Mouse (Mus musculus): ENCODE data around the gene Nisch. TPM values are rescaled to one million over a fixed set of nuclear protein-coding genes. Genes with fewer than 3 reads are reported as not detected.

The Nisch gene
- polyA plus RNA-seq, 1 experiment from 2014 or later = 401 TPM

- Histone ChIP-seq H3K4me1 (peaks cover 5% of the 10 kb centered on the region; the same call in 1 of the 2 replicates), H3K4me3 (no peak overlapping the region), H3K9me3 (no peaks in the 10 kb centered on the region), H3K27ac (no peak overlapping the region), H3K27me3 (ENCODE audit: poor library complexity, severe bottlenecking) (no peaks in the 10 kb centered on the region), H3K36me3 (replicated peaks) (peaks cover 100% of the 10 kb centered on the region)
- DNase-seq (ENCODE audit: extremely low spot score, low spot score) = no peak
Observed at GRCm38 (mm10) chr14:31195968-31196367, 20.8 kb downstream of the Nisch start.

DNA sequence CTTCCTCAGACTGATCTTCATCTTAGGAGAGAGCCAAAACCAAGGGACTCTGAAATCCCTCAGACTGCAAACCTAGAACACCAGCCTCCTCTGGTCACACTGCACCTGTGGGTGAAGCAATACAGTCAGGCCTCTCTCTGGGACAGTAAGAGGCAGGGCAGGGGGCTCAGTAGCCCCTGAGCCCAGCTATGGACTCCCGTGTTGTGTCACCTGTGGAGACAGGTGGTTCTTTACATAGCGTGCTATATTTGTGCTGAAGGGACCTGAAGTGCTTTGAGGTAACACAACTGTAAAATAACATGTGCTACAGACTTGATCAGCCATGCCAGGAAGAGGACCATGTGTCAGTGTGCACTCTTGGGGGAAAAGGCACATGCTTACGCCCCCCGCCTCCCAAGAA is 21.2 kb downstream of the Nisch start:
- Histone ChIP-seq H3K27me3 (ENCODE audit: poor library complexity, severe bottlenecking) (no peaks in the 10 kb centered on the region), H3K27ac (no peak overlapping the region), H3K9me3 (no peaks in the 10 kb centered on the region), H3K4me1 (peaks cover 5% of the 10 kb centered on the region; the same call in 1 of the 2 replicates), H3K4me3 (no peak overlapping the region), H3K36me3 (replicated peaks) (peaks cover 100% of the 10 kb centered on the region)
- WGBS = 98% methylated on average over 4 of the region's 4 CpGs
- no peak for DNase-seq (ENCODE audit: extremely low spot score, low spot score)

GRCm38 (mm10) chr14:31194891-31195513 is 21.7 kb downstream of the Nisch start:
- Histone ChIP-seq H3K4me3 (no peak overlapping the region), H3K36me3 (replicated peaks) (peaks cover 100% of the 10 kb centered on the region), H3K27me3 (ENCODE audit: poor library complexity, severe bottlenecking) (no peaks in the 10 kb centered on the region), H3K9me3 (no peaks in the 10 kb centered on the region), H3K27ac (no peak overlapping the region), H3K4me1 (peaks cover 5% of the 10 kb centered on the region; the same call in 1 of the 2 replicates)
- no peak for DNase-seq (ENCODE audit: extremely low spot score, low spot score)
- WGBS = 91% methylated on average over 14 of the region's 14 CpGs

DNA sequence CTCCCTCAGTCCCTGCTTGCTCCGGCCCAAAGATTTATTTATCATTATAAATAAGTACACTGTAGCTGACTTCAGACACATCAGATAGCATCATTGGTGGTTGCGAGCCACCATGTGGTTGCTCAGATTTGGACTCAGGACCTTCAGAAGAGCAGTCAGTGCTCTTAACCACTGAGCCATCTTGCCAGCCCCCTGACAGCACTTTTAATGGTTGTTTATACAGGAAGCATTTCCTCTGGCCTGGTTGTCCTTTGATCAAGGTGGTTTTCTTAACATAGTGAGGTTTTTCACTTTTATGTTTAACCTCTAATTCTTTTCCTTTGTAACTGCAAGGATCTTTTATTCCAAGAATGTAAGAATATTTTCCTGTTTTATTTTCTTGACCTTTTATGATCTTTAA is 22.3 kb downstream of the Nisch start:
- WGBS = 95% methylated on average over 2 of the region's 2 CpGs
- Histone ChIP-seq H3K4me1 (peaks cover 6% of the 10 kb centered on the region), H3K4me3 (no peak overlapping the region), H3K9me3 (no peaks in the 10 kb centered on the region), H3K27me3 (ENCODE audit: poor library complexity, severe bottlenecking) (no peaks in the 10 kb centered on the region), H3K27ac (no peak overlapping the region), H3K36me3 (replicated peaks) (peaks cover 100% of the 10 kb centered on the region)
- no peak for DNase-seq (ENCODE audit: extremely low spot score, low spot score)

GRCm38 (mm10) chr14:31193791-31194190 is 23.0 kb downstream of the Nisch start:
- Histone ChIP-seq H3K27me3 (ENCODE audit: poor library complexity, severe bottlenecking) (no peaks in the 10 kb centered on the region), H3K9me3 (no peaks in the 10 kb centered on the region), H3K4me3 (no peak overlapping the region), H3K36me3 (replicated peaks) (peaks cover 100% of the 10 kb centered on the region), H3K27ac (no peak overlapping the region), H3K4me1 (peaks cover 13% of the 10 kb centered on the region)
- no peak for DNase-seq (ENCODE audit: extremely low spot score, low spot score)
- 93% methylated on average over 7 of the region's 7 CpGs for WGBS

GRCm38 (mm10) chr14:31191936-31192335 is 24.8 kb downstream of the Nisch start:
- Histone ChIP-seq H3K9me3 (no peaks in the 10 kb centered on the region), H3K27ac (no peak overlapping the region), H3K4me3 (no peak overlapping the region), H3K4me1 (peaks cover 11% of the 10 kb centered on the region; the same call in 1 of the 2 replicates), H3K36me3 (replicated peaks) (peaks cover 100% of the 10 kb centered on the region), H3K27me3 (ENCODE audit: poor library complexity, severe bottlenecking) (no peaks in the 10 kb centered on the region)
- no peak for DNase-seq (ENCODE audit: extremely low spot score, low spot score)
- WGBS = 92% methylated on average over 2 of the region's 2 CpGs

- Histone ChIP-seq H3K36me3 (replicated peaks) (peaks cover 100% of the 10 kb centered on the region), H3K9me3 (no peaks in the 10 kb centered on the region), H3K27me3 (ENCODE audit: poor library complexity, severe bottlenecking) (no peaks in the 10 kb centered on the region), H3K4me3 (no peak overlapping the region), H3K4me1 (peaks cover 11% of the 10 kb centered on the region; the same call in 1 of the 2 replicates), H3K27ac (no peak overlapping the region)
- no peak for DNase-seq (ENCODE audit: extremely low spot score, low spot score)
- WGBS = 90% methylated on average over 3 of the region's 3 CpGs
Observed at GRCm38 (mm10) chr14:31189348-31189747, 27.4 kb downstream of the Nisch start.

- WGBS = 76% methylated on average over 6 of the region's 6 CpGs
- peaks cover 100% of the 10 kb centered on the region for H3K36me3 ChIP-seq (replicated peaks)
- H3K9me3 ChIP-seq = no peaks in the 10 kb centered on the region
- H3K4me1 ChIP-seq = peaks cover 11% of the 10 kb centered on the region; the same call in 1 of the 2 replicates
- no peak for DNase-seq (ENCODE audit: extremely low spot score, low spot score)
- H3K27ac ChIP-seq = no peak overlapping the region
- no peak overlapping the region for H3K4me3 ChIP-seq
- no peaks in the 10 kb centered on the region for H3K27me3 ChIP-seq (ENCODE audit: poor library complexity, severe bottlenecking)
Observed at GRCm38 (mm10) chr14:31188771-31189181, 28.0 kb downstream of the Nisch start.

GRCm38 (mm10) chr14:31186656-31187055 is 30.1 kb downstream of the Nisch start:
- Histone ChIP-seq H3K27me3 (ENCODE audit: poor library complexity, severe bottlenecking) (no peaks in the 10 kb centered on the region), H3K36me3 (replicated peaks) (peaks cover 100% of the 10 kb centered on the region), H3K4me3 (no peak overlapping the region), H3K4me1 (peaks cover 11% of the 10 kb centered on the region; the same call in 1 of the 2 replicates), H3K27ac (no peak overlapping the region), H3K9me3 (no peaks in the 10 kb centered on the region)
- DNase-seq (ENCODE audit: extremely low spot score, low spot score) = no peak
- 94% methylated on average over 4 of the region's 4 CpGs for WGBS

DNA sequence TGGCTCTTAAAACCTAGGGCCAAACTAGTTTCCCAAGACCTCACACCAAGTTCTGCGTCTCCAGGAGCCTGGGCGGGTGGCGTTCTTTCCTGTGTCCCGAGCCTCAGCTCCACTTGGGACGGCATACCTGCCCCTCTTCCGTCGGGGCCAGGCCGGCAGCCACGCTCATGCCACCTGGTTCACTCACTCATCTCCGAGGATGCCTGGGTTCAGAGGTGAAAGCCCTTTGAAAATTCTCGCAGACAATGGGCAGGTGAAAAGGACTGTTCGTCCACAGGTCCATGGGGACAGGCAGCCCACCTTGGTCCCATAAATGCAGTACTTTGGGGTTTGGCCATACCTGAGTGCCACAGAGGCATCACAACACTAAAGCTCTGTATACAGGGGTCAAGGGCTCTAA is 32.6 kb downstream of the Nisch start:
- Histone ChIP-seq H3K36me3 (replicated peaks) (peaks cover 100% of the 10 kb centered on the region), H3K27ac (no peak overlapping the region), H3K4me3 (no peak overlapping the region), H3K9me3 (no peaks in the 10 kb centered on the region), H3K27me3 (ENCODE audit: poor library complexity, severe bottlenecking) (no peaks in the 10 kb centered on the region), H3K4me1 (0 out of 2 replicates have a peak, but pooled peaks cover 7% of the 10 kb centered on the region)
- no peak for DNase-seq (ENCODE audit: extremely low spot score, low spot score)
- WGBS = 96% methylated on average over 12 of the region's 12 CpGs

DNA sequence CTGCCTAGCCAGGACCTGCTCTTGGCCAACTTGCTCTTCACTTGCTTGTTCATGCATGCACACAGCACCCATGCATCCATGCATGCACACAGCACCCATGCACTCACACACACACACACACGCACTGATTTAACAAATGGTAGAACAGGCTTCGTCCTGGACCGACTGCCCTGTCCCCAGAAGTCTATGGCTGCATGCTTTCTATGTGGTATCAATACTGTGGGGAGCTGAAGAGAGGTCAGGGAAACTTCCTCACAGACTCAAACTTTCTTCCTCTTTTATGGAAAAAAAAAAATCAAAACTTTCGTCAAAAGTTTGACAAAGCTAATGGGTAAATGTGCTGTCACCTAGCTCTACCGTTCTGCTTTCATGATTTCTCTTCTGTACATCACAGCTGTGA is 33.2 kb downstream of the Nisch start:
- Histone ChIP-seq H3K9me3 (no peaks in the 10 kb centered on the region), H3K27ac (no peak overlapping the region), H3K27me3 (ENCODE audit: poor library complexity, severe bottlenecking) (no peaks in the 10 kb centered on the region), H3K36me3 (replicated peaks) (peaks cover 100% of the 10 kb centered on the region), H3K4me3 (no peak overlapping the region), H3K4me1 (0 out of 2 replicates have a peak, but pooled peaks cover under 1% of the 10 kb centered on the region)
- no peak for DNase-seq (ENCODE audit: extremely low spot score, low spot score)
- 90% methylated on average over 5 of the region's 5 CpGs for WGBS

DNA sequence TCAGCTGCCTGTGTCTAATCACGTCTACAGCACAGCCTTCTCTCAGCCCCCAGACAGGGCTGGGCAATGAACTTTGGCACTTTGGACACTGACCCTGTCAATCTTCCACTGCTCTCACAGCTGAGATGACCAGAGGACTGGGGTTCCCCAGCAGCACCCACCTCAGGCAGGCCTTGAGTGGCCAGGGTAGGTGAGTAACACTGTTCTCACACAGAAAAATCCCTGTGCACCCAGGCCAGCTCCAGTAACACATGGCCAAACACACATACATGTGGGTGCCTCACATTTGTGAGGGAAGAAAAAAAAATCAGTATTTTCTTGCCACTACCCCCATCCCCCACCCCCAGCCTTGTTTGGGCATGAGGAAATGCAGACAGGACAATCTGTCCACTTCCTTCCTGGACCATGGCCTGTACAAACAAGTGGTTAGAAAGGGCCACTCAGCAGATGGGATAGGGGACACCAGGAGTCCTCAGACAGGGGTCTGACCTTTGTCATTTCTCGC is 33.9 kb downstream of the Nisch start:
- Histone ChIP-seq H3K9me3 (no peaks in the 10 kb centered on the region), H3K27ac (no peak overlapping the region), H3K4me3 (no peak overlapping the region), H3K27me3 (ENCODE audit: poor library complexity, severe bottlenecking) (no peaks in the 10 kb centered on the region), H3K4me1 (no peaks in the 10 kb centered on the region), H3K36me3 (replicated peaks) (peaks cover 100% of the 10 kb centered on the region)
- WGBS = 90% methylated on average over 2 of the region's 2 CpGs
- DNase-seq (ENCODE audit: extremely low spot score, low spot score) = no peak

DNA sequence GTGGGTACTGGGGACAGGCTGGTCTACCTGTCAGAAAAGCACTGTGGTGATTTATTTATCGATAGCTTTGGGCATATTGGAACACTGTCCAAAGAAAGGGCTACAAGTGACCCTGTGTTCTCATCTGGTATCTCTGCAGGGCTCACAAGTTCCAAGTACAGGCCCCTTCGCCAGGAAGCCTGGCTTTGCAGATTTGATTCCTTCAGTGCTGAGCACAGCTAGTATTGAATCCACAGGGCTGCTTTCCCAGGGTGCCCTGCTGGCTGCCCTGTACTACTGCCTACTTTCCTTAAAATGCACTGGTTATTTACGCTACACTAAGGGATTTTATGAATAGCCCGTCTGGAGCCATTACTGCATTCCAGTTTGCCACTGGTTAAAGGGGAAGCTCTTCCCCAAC is 35.2 kb downstream of the Nisch start:
- no peak overlapping the region for H3K27ac ChIP-seq
- H3K4me3 ChIP-seq = no peak overlapping the region
- peaks cover 100% of the 10 kb centered on the region for H3K36me3 ChIP-seq (replicated peaks)
- no peaks in the 10 kb centered on the region for H3K4me1 ChIP-seq
- WGBS = 89% methylated on average over 4 of the region's 4 CpGs
- no peak for DNase-seq (ENCODE audit: extremely low spot score, low spot score)
- H3K9me3 ChIP-seq = no peaks in the 10 kb centered on the region
- H3K27me3 ChIP-seq (ENCODE audit: poor library complexity, severe bottlenecking) = no peaks in the 10 kb centered on the region

Data from forebrain, embryonic 10.5 days (tissue).